Mouse (Mus musculus) c-Kit-positive CD71-negative TER-119-negative erythroid progenitor cells, embryonic 14.5 days (primary cell): ENCODE data around the gene Slc22a23.

ENCODE experiments used
- DNase-seq: peaks from one replicate; pipeline ENCODE4 v3.0.0-alpha.2; 2013; ENCODE audit warnings: low read depth

Slc22a23 gene

GRCm38 (mm10) chr13:34235056-34235455, 109.9 kb downstream of the Slc22a23 start:
- no peak for DNase-seq

DNA sequence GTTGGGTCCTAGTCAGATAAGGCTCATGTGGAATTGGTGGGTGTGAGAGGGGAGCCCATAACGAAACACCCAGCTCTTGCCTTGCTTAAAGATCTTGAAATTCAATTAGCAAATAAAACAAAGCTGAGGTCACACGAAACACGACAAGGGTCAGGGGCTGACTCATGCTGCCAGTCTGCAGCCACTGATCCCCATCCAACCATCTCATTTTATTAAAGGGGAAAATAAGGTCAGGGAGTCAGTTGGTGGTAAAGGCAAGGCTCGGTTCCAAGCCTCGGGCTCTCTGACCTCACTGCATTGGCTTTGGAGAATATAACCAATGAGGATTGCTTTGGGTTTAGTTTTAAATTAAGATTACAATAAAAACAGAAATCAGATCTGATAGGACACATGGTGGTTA, 110.5 kb downstream of the Slc22a23 start:
- no peak for DNase-seq

DNA sequence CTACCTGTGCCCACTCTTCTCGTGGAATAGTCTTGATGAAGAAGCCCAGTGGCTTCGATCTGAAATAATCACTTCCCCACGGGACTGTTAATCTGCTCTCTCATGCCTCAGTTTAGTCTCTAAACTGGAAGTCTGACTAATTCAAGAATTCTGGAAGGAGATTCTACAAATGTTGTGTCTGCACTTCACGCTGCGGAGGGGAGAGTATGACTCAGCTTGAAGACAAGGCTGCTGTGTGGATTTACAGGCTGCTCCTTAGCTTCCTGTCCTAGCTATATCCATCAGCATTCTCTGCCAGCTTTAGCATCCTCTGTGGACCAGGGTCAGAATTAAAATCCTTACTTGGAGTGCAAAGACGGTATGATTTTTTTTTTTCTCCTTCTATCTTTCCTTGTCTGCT, 112.0 kb downstream of the Slc22a23 start:
- no peak for DNase-seq

GRCm38 (mm10) chr13:34228905-34229304, 116.1 kb downstream of the Slc22a23 start:
- DNase-seq = no peak

GRCm38 (mm10) chr13:34227720-34228661, 117.0 kb downstream of the Slc22a23 start:
- no peak for DNase-seq

- no peak for DNase-seq
Measured at GRCm38 (mm10) chr13:34226940-34227339, 118.0 kb downstream of the Slc22a23 start.

DNA sequence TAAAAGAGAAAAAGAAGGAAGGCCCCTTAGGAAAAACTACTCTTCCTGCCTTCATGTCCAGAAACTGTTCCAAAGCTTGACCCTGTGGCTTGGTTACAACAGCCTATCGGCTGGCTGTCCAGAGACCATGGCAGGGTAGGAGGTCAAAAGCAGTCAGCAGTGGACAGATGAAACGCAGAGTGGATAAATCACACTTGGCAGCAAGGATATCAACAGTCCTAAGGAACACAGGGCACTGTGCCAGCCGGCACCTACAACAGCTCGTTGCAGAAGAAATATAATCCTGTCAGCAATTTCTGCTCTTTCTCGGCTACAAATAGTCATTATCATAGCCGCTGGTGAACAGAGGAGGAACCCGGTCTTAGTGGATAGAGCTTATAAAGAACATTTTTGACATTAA, 122.0 kb downstream of the Slc22a23 start:
- no peak for DNase-seq

GRCm38 (mm10) chr13:34219728-34220127, 125.3 kb downstream of the Slc22a23 start:
- DNase-seq = no peak

DNA sequence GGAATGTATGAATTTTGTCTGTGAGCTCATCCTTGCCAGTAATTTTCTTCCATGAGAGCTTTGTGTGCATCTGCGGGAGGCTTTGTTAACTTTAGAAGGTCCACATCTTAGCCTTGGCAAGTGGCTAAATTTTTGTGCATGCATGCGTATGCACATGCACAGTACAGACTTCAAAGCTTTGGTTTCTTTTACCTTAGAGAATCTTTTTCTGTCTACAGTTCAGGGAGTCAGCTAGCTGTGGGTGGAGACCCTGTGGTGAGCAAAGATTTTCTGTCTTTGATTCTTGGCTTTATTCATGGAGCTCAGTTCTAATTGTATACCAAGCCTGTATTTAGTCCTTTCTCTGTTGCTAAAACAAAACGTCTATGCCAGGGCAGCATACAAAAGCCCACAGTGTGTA, 126.2 kb downstream of the Slc22a23 start:
- no peak for DNase-seq

- no peak for DNase-seq
Measured at GRCm38 (mm10) chr13:34214855-34215254, 130.1 kb downstream of the Slc22a23 start.

GRCm38 (mm10) chr13:34212735-34213212, 132.2 kb downstream of the Slc22a23 start:
- DNase-seq = no peak

DNA sequence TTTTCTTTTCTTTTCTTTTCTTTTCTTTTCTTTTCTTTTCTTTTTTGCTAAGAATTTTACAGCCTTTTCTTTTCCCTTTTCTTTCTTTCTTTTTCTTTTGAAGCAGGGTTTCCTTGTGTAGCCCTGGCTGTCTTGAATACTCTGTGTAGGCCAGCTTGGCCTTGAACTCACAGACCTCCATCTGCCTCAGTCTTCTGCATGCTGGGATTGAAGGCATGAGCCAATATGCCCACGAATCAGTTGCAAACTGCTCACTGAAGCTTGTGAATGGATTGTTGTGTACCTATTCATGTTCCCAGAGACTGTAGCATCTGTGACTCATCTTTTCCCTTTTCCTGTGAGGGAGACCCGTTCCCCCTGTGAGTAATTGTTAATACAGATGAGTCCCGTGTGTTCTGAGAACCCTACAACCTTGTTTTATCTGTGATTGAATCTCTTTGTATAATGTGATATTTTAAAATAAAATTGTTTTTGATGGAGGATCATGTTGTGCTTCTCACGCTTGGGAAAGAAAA, 133.7 kb downstream of the Slc22a23 start:
- no peak for DNase-seq

- DNase-seq = no peak
Measured at GRCm38 (mm10) chr13:34207714-34208470, 137.1 kb downstream of the Slc22a23 start.

DNA sequence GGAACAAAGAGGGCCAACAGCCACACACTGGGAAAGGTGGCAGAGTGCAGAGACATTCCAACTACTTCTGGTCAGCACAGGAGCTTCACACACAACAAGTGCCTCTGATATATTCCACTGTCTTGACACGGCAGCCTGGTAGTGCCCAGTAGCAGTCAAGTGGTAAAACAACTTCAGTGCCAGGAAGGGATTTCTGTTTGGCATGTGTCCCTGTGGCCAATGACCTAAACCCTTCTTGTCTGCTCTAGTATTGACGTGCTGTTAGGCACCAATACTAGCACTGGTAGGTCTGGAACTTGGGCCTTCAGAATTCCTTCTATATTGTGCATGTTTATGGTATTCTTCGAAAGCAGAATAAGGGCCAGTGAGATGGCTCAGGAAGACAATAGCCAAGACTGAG, 139.8 kb downstream of the Slc22a23 start:
- DNase-seq = no peak

- DNase-seq = no peak
Measured at GRCm38 (mm10) chr13:34195676-34196075, 149.3 kb downstream of the Slc22a23 start.

- no peak for DNase-seq
Measured at GRCm38 (mm10) chr13:34193384-34193783, 151.6 kb downstream of the Slc22a23 start.

DNA sequence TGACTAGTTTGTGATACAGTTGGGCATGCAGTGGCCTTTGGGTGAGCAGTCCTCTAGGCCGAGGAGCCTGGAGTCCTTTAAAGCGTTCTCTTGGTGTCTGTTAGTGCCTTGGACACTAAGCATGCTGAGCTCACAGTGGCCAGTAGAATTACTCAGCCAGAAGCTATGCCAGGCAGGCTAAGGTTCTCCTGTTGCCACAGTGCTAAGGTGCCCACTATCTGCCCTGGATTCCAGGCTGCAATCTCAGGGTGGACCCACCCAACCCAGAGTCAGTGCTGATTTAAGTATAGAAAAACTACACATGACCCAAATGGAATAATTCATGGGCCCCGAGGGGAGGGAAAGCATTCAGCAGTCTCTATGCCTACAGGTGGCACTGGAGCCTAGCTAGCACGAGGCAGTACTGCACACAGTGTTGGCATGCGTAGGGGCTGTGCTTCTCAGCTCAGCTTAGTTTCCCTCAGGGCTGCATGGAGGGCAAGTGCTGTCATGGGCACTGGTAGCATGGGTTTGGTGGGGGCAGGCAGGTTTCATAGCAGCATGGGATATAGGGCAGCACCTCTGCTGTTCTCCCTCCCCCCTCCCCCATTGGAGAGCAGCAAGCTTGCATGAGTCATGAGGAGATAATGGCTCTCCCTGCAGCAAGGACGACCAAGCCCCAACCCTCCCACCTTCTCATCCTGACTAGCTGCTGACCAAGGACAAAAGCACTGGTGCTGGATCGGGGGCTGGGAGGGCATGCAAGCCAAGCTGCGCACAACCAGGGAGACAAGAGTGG, 152.4 kb downstream of the Slc22a23 start:
- no peak for DNase-seq

DNA sequence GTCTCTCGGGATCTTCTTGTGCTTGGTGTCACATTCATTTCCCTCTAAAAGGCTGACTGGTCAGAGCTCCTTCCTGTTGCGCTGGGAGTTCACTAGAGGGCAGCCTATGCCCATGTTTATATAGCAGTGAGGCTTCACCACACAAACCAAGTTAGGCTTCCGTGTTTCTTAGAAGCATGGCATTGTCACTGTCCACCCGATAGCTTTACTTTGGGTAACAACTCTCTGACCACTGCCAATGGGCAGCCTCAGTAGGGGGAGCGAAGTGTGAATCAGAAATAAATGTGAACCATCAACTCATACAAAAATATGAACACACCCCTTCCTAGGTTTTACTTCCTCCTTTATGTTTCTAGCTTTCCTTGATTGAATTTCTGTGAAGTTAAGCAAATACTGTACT, 157.4 kb downstream of the Slc22a23 start:
- peak; percentile 38 for DNase-seq

DNA sequence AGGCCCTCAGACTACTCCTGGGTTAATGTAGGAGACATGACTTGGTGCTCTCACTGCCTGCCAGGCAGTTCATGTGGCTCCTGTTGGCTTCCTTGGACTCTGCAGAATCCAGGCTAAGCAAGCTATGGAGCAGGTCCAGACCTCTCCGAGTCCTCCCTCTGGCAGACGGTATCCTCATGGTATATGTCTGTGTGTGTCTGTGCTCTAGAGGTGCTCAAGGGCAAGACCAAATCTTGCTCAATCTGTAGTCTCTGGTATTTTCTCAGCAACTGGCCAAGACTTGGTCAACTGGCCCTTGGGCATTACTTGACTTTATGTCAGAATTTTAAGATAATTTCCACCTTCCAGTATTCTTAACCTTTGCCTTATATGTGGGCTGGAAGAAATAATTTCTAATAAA, 159.6 kb downstream of the Slc22a23 start:
- DNase-seq = no peak

DNA sequence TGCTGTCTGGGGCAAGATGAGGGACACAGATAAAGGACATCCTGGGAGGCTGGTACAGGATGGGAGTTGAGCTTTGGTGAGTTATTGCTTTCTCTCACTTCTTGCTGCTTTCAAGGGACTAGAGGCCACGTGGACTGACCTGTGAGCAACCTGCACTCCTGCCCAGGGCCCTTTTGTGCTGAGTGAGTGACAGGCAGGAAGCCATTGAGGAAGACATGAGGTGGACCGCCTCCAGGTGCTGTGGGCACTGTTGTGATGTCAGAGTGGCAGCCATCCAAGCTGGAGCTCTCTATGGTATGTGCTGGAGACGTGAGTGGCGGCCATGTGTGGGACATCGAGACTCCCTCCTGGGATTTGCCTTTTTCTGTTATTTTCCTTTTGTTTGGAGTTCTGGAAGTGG, 163.4 kb downstream of the Slc22a23 start:
- no peak for DNase-seq

DNA sequence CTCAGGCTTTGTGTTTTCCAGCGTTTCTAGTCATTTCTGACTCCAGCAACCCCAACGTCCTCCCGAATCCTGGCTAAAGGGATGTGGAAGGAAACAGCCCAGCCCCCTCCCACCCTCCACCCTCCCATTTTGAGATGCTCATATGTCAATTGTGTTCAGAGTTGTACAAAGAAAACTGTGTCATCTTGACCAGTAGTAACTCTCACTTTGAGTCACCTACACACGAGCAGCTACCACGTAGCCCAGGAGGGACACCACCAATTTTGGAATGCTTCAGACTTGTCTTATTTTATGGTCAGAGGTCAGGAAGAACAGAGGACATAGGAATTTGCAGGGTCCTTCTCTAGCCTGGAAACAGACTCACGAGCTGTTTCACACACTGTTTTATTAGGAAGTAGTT, 171.0 kb downstream of the Slc22a23 start:
- no peak for DNase-seq
